22 mouse cellular contexts compared by ENCODE assay signal in the genomic region with DNA sequence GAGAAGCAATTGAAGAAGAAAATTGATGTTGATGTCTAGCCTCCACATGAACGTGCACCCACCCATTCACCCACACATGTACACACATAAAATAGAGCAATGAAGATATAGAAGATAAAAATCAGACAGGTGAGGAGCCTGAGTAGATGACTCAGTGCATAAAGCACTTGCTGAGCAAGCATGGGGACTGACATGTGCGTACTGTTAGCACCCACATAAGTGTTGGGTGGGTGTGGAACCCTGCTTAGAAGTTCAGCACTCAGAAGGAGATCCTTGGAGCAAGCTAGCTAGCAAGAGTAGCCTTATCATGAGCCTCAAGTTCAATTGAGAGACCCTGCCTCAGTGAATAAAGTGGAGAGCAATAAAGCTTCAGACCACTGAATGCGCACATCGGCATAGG.
"Had no signal": no experiment of that assay in that cellular context is flagged by ENCODE, and none has a peak within 500 bp of the region (broad histone marks: within the 10 kb centered on the region; RNA-seq: fewer than 3 reads in every experiment).

No protein-coding gene starts in this region.

- DNase-seq: heart, postnatal 10 days; heart, postnatal 14 days; heart, postnatal 36 days; heart, postnatal 4 days; kidney, adult 11 months; kidney, adult 18-20 months; kidney, adult 2 months; kidney, adult 8-10 months; kidney, adult 9 months; kidney, postnatal 10 days; kidney, postnatal 14 days; kidney, postnatal 25 days; kidney, postnatal 36 days; kidney, postnatal 4 days; layer of hippocampus, adult 9-11 months; layer of hippocampus, postnatal 36 days had no signal

- ATAC-seq: hindbrain, embryonic 16.5 days; hindbrain, postnatal 0 days; inflammation-experienced regulatory T-cells, adult 6 months; intestine, embryonic 15.5 days; intestine, embryonic 16.5 days; intestine, postnatal 0 days had no signal
